Mouse (Mus musculus): ENCODE results near the gene Pde5a.

GRCm38 (mm10) chr3:122788314-122788713, 59.6 kb downstream of the Pde5a start:
- no peak for TF ChIP-seq EP300 (IDR thresholded peaks at IDR 0.05; ENCODE audit: low read depth in 1 of 2, low read length in 2 of 2)
- no peak for TF ChIP-seq ELF1 (IDR thresholded peaks at IDR 0.05; ENCODE audit: low read depth, low read length)
- no peak for TF ChIP-seq E2F4 (IDR thresholded peaks at IDR 0.05; ENCODE audit: borderline replicate concordance, low read depth, low read length)
- TF ChIP-seq RCOR1 (IDR thresholded peaks at IDR 0.05; ENCODE audit: low read depth, low read length) = no peak
